Mouse (Mus musculus): Measurements from ENCODE around the gene Ntng2. TPM values are rescaled to one million over a fixed set of nuclear protein-coding genes. Genes with fewer than 3 reads are reported as not detected.

Ntng2 gene
- polyA plus RNA-seq, 1 experiment = 51.7 TPM

DNA sequence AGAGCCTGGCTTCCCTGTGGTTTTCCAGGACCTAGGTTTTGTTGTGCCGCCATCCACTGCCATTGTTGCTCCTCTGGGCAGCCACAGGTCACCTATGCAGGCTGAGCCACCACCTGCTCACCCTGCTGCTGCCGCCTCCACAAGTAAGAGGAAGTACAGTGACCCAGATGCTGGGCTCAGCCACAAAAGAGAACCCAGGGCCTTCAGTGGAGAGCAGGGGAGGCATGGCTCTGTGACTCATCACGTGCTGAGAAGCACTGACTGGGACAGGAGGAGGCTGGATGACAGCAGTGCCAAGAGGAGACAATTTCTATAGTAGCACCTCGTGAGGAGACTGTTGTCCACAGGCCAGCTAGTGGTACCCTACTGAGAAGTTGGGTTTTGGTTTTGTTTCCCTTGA, 73.0 kb downstream of the Ntng2 start:
- Histone ChIP-seq H3K4me3 (ENCODE audit: insufficient read depth, low read length) (no peak overlapping the region), H3K4me1 (ENCODE audit: control insufficient read depth, insufficient read depth, low read length) (no peaks in the 10 kb centered on the region), H3K27ac (ENCODE audit: insufficient read depth, low read length) (no peak overlapping the region)
- TF ChIP-seq POLR2A (IDR thresholded peaks at IDR 0.05; ENCODE audit: extremely low read depth, insufficient read depth, low read length) = no peak
- no peak for TF ChIP-seq CTCF (IDR thresholded peaks at IDR 0.05; ENCODE audit: extremely low read depth, insufficient read depth, low read length)

DNA sequence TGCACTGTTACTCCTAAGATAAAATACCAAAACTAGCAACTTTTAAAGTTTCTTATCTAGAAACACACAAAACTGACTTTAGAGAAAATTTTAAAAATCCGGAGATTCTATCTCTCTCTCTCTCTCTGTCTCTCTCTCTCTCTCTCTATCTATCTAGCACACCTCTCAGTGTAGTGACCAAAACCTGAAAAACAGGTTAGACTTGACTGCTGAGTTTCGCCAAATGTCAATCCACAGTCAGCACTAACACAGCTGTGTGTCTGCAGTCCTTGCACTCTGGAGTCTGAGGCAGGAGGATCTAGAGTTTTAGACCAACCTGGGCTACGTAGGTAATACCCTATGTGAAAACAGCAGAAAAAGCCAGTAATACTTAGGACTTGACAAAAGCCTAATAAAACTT, 77.9 kb downstream of the Ntng2 start:
- Histone ChIP-seq H3K4me3 (ENCODE audit: insufficient read depth, low read length) (no peak overlapping the region), H3K27ac (ENCODE audit: insufficient read depth, low read length) (no peak overlapping the region), H3K4me1 (ENCODE audit: control insufficient read depth, insufficient read depth, low read length) (no peaks in the 10 kb centered on the region)
- TF ChIP-seq POLR2A (IDR thresholded peaks at IDR 0.05; ENCODE audit: extremely low read depth, insufficient read depth, low read length) (no peak), CTCF (IDR thresholded peaks at IDR 0.05; ENCODE audit: extremely low read depth, insufficient read depth, low read length) (no peak)

DNA sequence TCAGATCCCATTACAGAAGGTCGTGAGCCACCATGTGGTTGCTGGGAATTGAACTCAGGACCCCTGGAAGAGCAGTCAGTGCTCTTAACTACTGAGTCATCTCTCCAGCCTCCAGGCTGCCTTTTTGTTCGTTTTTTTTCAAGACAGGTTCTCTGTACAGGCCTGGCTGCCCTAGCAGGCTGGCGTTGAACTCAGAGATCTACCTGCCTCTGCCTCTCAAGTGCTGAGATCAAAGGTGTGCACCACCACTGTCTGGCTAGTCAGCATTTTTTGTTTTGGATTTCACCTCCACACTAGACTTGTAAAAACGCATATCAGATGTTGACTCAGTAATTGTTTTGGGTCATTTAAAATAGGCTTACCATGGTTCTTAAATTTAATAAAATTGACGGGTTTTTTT, 84.7 kb downstream of the Ntng2 start:
- no peak for TF ChIP-seq CTCF (IDR thresholded peaks at IDR 0.05; ENCODE audit: extremely low read depth, insufficient read depth, low read length)
- no peak for TF ChIP-seq POLR2A (IDR thresholded peaks at IDR 0.05; ENCODE audit: extremely low read depth, insufficient read depth, low read length)
- Histone ChIP-seq H3K4me3 (ENCODE audit: insufficient read depth, low read length) (no peak overlapping the region), H3K4me1 (ENCODE audit: control insufficient read depth, insufficient read depth, low read length) (no peaks in the 10 kb centered on the region), H3K27ac (ENCODE audit: insufficient read depth, low read length) (no peak overlapping the region)

DNA sequence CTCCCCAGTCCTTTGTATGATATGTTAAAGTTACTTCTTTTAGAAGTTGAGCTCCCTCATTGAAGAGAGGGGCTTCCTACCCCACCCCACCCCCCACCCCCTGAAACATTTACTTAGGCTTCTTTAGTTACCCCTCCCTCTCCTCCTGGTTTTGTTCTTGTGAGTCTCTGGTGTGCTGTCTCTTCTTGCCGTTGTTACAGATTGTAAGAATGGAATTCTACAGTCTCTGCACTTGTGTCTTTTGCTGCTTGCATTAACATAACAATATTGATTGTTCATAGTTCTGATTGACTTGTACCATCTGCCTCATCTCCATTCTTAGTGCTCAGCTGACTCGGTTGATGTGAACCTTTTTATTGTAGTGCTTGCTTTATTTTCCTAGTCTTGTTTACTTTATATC, 100.9 kb downstream of the Ntng2 start:
- no peak overlapping the region for H3K27ac ChIP-seq (ENCODE audit: insufficient read depth, low read length)
- TF ChIP-seq CTCF (IDR thresholded peaks at IDR 0.05; ENCODE audit: extremely low read depth, insufficient read depth, low read length) = no peak
- TF ChIP-seq POLR2A (IDR thresholded peaks at IDR 0.05; ENCODE audit: extremely low read depth, insufficient read depth, low read length) = no peak
- no peak overlapping the region for H3K4me3 ChIP-seq (ENCODE audit: insufficient read depth, low read length)
- H3K4me1 ChIP-seq (ENCODE audit: control insufficient read depth, insufficient read depth, low read length) = no peaks in the 10 kb centered on the region; the same call in 1 of the 2 replicates

Other genes starting within 250 kb of the Ntng2 start
- 0.15 TPM in 1 of 2 replicates, not detected in the other for gene Cfap77, start 197.9 kb downstream of the Ntng2 start, polyA plus RNA-seq (2012; rRNA removed)
- gene Ttf1, start 192.7 kb downstream of the Ntng2 start, polyA plus RNA-seq (2012; rRNA removed) = 15.3 and 19.0 TPM in 2 replicates
- 13.7 and 14.2 TPM in 2 replicates for gene Setx, start 128.8 kb downstream of the Ntng2 start, polyA plus RNA-seq (2012; rRNA removed)
- 45.6 and 47.6 TPM in 2 replicates for gene Med27, start 93.8 kb upstream of the Ntng2 start, polyA plus RNA-seq (2012; rRNA removed)

Measured in cortical plate, adult 2 months (tissue).